Mouse (Mus musculus) bone marrow, adult 2 months (tissue): ENCODE results near the gene Vwce. TPM values are rescaled to one million over a fixed set of nuclear protein-coding genes. Genes with fewer than 3 reads are reported as not detected.

Source experiments
- H3K27ac ChIP-seq: fragments of 200-500 bp; 2 replicates; pipeline ENCODE4 v1.5.1; 2012; ENCODE audit warnings: low read depth, mild to moderate bottlenecking, control low read depth, inconsistent platforms, low read length; ENCODE audit not compliant: control insufficient read depth, poor library complexity, insufficient read depth
- H3K4me1 ChIP-seq: fragments of 200-500 bp; 2 replicates; pipeline ENCODE4 v1.6.1; 2011; ENCODE audit warnings: low read length; ENCODE audit not compliant: control insufficient read depth, insufficient read depth
- H3K4me3 ChIP-seq: fragments of 200-500 bp; replicated peaks from 2 replicates; pipeline ENCODE3; 2011; ENCODE audit warnings: mild to moderate bottlenecking, low read depth, low read length, control low read depth; ENCODE audit not compliant: control insufficient read depth
- CTCF ChIP-seq: fragments of 200-500 bp; IDR thresholded peaks from 2 replicates; pipeline ENCODE4 v1.5.1; 2011; ENCODE audit warnings: low read length, control low read depth; ENCODE audit not compliant: control insufficient read depth, insufficient read depth
- POLR2A ChIP-seq: fragments of 200-500 bp; IDR thresholded peaks from 2 replicates; pipeline ENCODE4 v1.6.1; 2011; ENCODE audit warnings: low read depth, mild to moderate bottlenecking, control low read depth, low read length, borderline replicate concordance; ENCODE audit not compliant: control insufficient read depth
- WGBS: fragments of 180-500 bp; shearing (Covaris S2); methylation state at CpG from one replicate; pipeline ENCODE4 v1.1.7; 2018; 5-methylcytosine and 5-hydroxymethylcytosine counted together
- polyA plus RNA-seq: library from polyadenylated mRNA; stranded (reverse); fragments of >200 nt; gene quantifications from 2 replicates; pipeline ENCODE4 v1.2.4, GENCODE M21; 2011; ENCODE audit warnings: low replicate concordance; ENCODE audit not compliant: missing spikeins, insufficient read depth, insufficient read length

Gene Vwce
- polyA plus RNA-seq, 1 experiment = 0.77 TPM

- H3K4me3 ChIP-seq = no peak overlapping the region
- H3K4me1 ChIP-seq = peaks cover 2% of the 10 kb centered on the region; the same call in 1 of the 2 replicates
- 14% methylated on average over 6 of the region's 6 CpGs for WGBS
- TF ChIP-seq POLR2A (no peak), CTCF (no peak)
- peak overlapping the region; percentile 60 for H3K27ac ChIP-seq
These were observed 31.7 kb upstream of the Vwce start for GRCm38 (mm10) chr19:10602247-10602769.

- peaks cover 2% of the 10 kb centered on the region; the same call in 1 of the 2 replicates for H3K4me1 ChIP-seq
- 2% methylated on average over 9 of the region's 9 CpGs for WGBS
- peak overlapping the region; percentile 60 for H3K27ac ChIP-seq
- TF ChIP-seq POLR2A = no peak
- peak; percentile 94 for TF ChIP-seq CTCF
- no peak overlapping the region for H3K4me3 ChIP-seq
These were observed 31.2 kb upstream of the Vwce start for GRCm38 (mm10) chr19:10602787-10603186.

GRCm38 (mm10) chr19:10603660-10604523 is 30.1 kb upstream of the Vwce start:
- H3K27ac ChIP-seq = no peak overlapping the region
- H3K4me3 ChIP-seq = no peak overlapping the region
- H3K4me1 ChIP-seq = peaks cover 2% of the 10 kb centered on the region; the same call in 1 of the 2 replicates
- no peak for TF ChIP-seq CTCF
- no peak for TF ChIP-seq POLR2A
- 76% methylated on average over 18 of the region's 18 CpGs for WGBS

GRCm38 (mm10) chr19:10604534-10604933 is 29.5 kb upstream of the Vwce start:
- Histone ChIP-seq H3K4me1 (peaks cover 2% of the 10 kb centered on the region; the same call in 1 of the 2 replicates), H3K4me3 (peak overlapping the region; percentile 36), H3K27ac (no peak overlapping the region)
- TF ChIP-seq POLR2A (no peak), CTCF (no peak)
- WGBS = 43% methylated on average over 3 of the region's 3 CpGs

- H3K4me1 ChIP-seq = peaks cover 2% of the 10 kb centered on the region; the same call in 1 of the 2 replicates
- 0% methylated on average over 49 of the region's 49 CpGs for WGBS
- TF ChIP-seq POLR2A = peak; percentile 99
- peak; percentile 53 for TF ChIP-seq CTCF
- peak within 1 kb of the TSS; percentile 80 for H3K27ac ChIP-seq
- H3K4me3 ChIP-seq = peak within 1 kb of the TSS; percentile 91
These were observed 28.6 kb upstream of the Vwce start, which contains the start of the genes Ddb1 and Tkfc for GRCm38 (mm10) chr19:10605293-10605900. Ddb1 (plus strand) TSS chr19:10605327. Tkfc (minus strand) TSS chr19:10605654.

GRCm38 (mm10) chr19:10605901-10606622 is 28.0 kb upstream of the Vwce start:
- 6% methylated on average over 20 of the region's 20 CpGs for WGBS
- TF ChIP-seq CTCF (no peak), POLR2A (no peak)
- Histone ChIP-seq H3K4me1 (peaks cover 2% of the 10 kb centered on the region; the same call in 1 of the 2 replicates), H3K4me3 (peak overlapping the region; percentile 91), H3K27ac (peak overlapping the region; percentile 80)

- Histone ChIP-seq H3K27ac (no peak overlapping the region), H3K4me3 (no peak overlapping the region), H3K4me1 (no peaks in the 10 kb centered on the region)
- 93% methylated on average over 5 of the region's 5 CpGs for WGBS
- TF ChIP-seq POLR2A = no peak
- no peak for TF ChIP-seq CTCF
These were observed 25.3 kb upstream of the Vwce start for GRCm38 (mm10) chr19:10608573-10609240.
